Mouse (Mus musculus) embryonic facial prominence, embryonic 13.5 days (tissue): ENCODE measurements around the gene Arsk. TPM values are rescaled to one million over a fixed set of nuclear protein-coding genes. Genes with fewer than 3 reads are reported as not detected.

Experiments
- ATAC-seq: fragments of 200-750 bp; cut with Nextera tagmentation; 2 replicates; pipeline ENCODE4 v1.8.0; 2017; ENCODE audit warnings: low read depth; ENCODE audit not compliant: insufficient number of reproducible peaks, insufficient read depth, low FRiP score, low TSS enrichment
- H3K27ac ChIP-seq: fragments of 300-500 bp; sonication (generic); 2 replicates; pipeline ENCODE4 v1.5.1; 2015; ENCODE audit warnings: moderate library complexity, mild to moderate bottlenecking, inconsistent platforms
- H3K27me3 ChIP-seq: fragments of 300-500 bp; sonication (generic); 2 replicates; pipeline ENCODE4 v1.6.1; 2015; ENCODE audit warnings: mild to moderate bottlenecking, inconsistent platforms
- H3K36me3 ChIP-seq: fragments of 300-500 bp; sonication (generic); 2 replicates; pipeline ENCODE4 v1.6.1; 2015; ENCODE audit warnings: mild to moderate bottlenecking, inconsistent platforms
- H3K4me1 ChIP-seq: fragments of 300-500 bp; sonication (generic); 2 replicates; pipeline ENCODE4 v1.6.1; 2015; ENCODE audit warnings: inconsistent platforms
- H3K4me2 ChIP-seq: fragments of 300-500 bp; sonication (generic); 2 replicates; pipeline ENCODE4 v1.6.1; 2015; ENCODE audit warnings: moderate library complexity, mild to moderate bottlenecking, inconsistent platforms
- H3K4me3 ChIP-seq: fragments of 300-500 bp; sonication (generic); 2 replicates; pipeline ENCODE4 v1.5.1; 2015; ENCODE audit warnings: mild to moderate bottlenecking, inconsistent platforms
- H3K9ac ChIP-seq: fragments of 300-500 bp; sonication (generic); 2 replicates; pipeline ENCODE4 v1.6.1; 2015; ENCODE audit warnings: mild to moderate bottlenecking, inconsistent platforms
- H3K9me3 ChIP-seq: fragments of 300-500 bp; sonication (generic); 2 replicates; pipeline ENCODE4 v1.6.1; 2016; ENCODE audit warnings: inconsistent platforms
- WGBS: fragments of 180-500 bp; shearing (Covaris S2); methylation state at CpG from one replicate; pipeline ENCODE4 v1.1.7; 2015; ENCODE audit warnings: mixed read lengths; 5-methylcytosine and 5-hydroxymethylcytosine counted together
- polyA plus RNA-seq: library from polyadenylated mRNA; unstranded; fragments of >200 nt; fragmentation: Nextera tagmentation; extraction: Ambion mirVana; gene quantifications from 2 replicates; pipeline ENCODE4 v1.2.1, GENCODE M21; 2015

Arsk gene
- polyA plus RNA-seq, 1 experiment from 2014 or later: 10.6 TPM

- no peaks in the 10 kb centered on the region for H3K27me3 ChIP-seq
- H3K4me2 ChIP-seq: peak overlapping the region; percentile 72
- H3K9ac ChIP-seq: 0 out of 2 replicates have a peak overlapping the region, but pooled peaks have one; percentile 28
- no peaks in the 10 kb centered on the region for H3K9me3 ChIP-seq
- H3K27ac ChIP-seq: no peak overlapping the region
- H3K4me3 ChIP-seq: peak overlapping the region; percentile 73
- ATAC-seq: 0 out of 2 replicates have a peak, but pooled peaks have one; percentile 40
- peaks cover 7% of the 10 kb centered on the region; the same call in 1 of the 2 replicates for H3K4me1 ChIP-seq
- no peaks in the 10 kb centered on the region for H3K36me3 ChIP-seq
- 48% methylated on average over 5 of the region's 5 CpGs for WGBS
Observed at GRCm38 (mm10) chr13:76018844-76019400, 79.5 kb downstream of the Arsk start.

- peak within 1 kb of the TSS; percentile 72 for H3K4me2 ChIP-seq
- peak; percentile 100 for ATAC-seq
- H3K36me3 ChIP-seq: no peaks in the 10 kb centered on the region
- peak within 1 kb of the TSS; percentile 91 for H3K9ac ChIP-seq
- peaks cover 7% of the 10 kb centered on the region; the same call in 1 of the 2 replicates for H3K4me1 ChIP-seq
- peak within 1 kb of the TSS; percentile 95 for H3K27ac ChIP-seq
- H3K4me3 ChIP-seq: peak within 1 kb of the TSS; percentile 73
- H3K9me3 ChIP-seq: no peaks in the 10 kb centered on the region
- H3K27me3 ChIP-seq: no peaks in the 10 kb centered on the region
- WGBS: under 1% methylated on average over 50 of the region's 50 CpGs
Observed at GRCm38 (mm10) chr13:76017974-76018843, 80.3 kb downstream of the Arsk start, which contains the start of gene Rfesd. Rfesd (minus strand) TSS chr13:76018719.

GRCm38 (mm10) chr13:76017465-76017864 lies 81.0 kb downstream of the Arsk start:
- Histone ChIP-seq H3K27me3 (no peaks in the 10 kb centered on the region), H3K9ac (peak overlapping the region; percentile 91), H3K9me3 (no peaks in the 10 kb centered on the region), H3K4me1 (peaks cover 7% of the 10 kb centered on the region; the same call in 1 of the 2 replicates), H3K27ac (peak overlapping the region; percentile 95; the same call in 1 of the 2 replicates), H3K36me3 (no peaks in the 10 kb centered on the region), H3K4me3 (peak overlapping the region; percentile 73), H3K4me2 (peak overlapping the region; percentile 72)
- 69% methylated on average over 4 of the region's 4 CpGs for WGBS
- no peak for ATAC-seq

GRCm38 (mm10) chr13:76014511-76014910 lies 83.9 kb downstream of the Arsk start:
- no peak overlapping the region for H3K4me3 ChIP-seq
- no peak for ATAC-seq
- H3K36me3 ChIP-seq: no peaks in the 10 kb centered on the region
- H3K4me2 ChIP-seq: no peak overlapping the region
- 79% methylated on average over 2 of the region's 2 CpGs for WGBS
- H3K27me3 ChIP-seq: no peaks in the 10 kb centered on the region
- no peak overlapping the region for H3K9ac ChIP-seq
- H3K27ac ChIP-seq: no peak overlapping the region
- peaks cover 7% of the 10 kb centered on the region; the same call in 1 of the 2 replicates for H3K4me1 ChIP-seq
- no peaks in the 10 kb centered on the region for H3K9me3 ChIP-seq

Other genes with a start within 250 kb of the Arsk start
- 42.4 and 44.0 TPM in 2 replicates for gene Rhobtb3, start 154.7 kb downstream of the Arsk start, polyA plus RNA-seq
- gene Spata9, start 131.5 kb downstream of the Arsk start, polyA plus RNA-seq: 0.94 and 1.1 TPM in 2 replicates
- 19.9 and 21.6 TPM in 2 replicates for gene Rfesd, start 79.9 kb downstream of the Arsk start, polyA plus RNA-seq
- gene Gpr150, start 41.7 kb downstream of the Arsk start, polyA plus RNA-seq: 0.12 TPM in 1 of 2 replicates, not detected in the other
- 15.9 and 16.4 TPM in 2 replicates for gene Ttc37, start 74 bp upstream of the Arsk start, polyA plus RNA-seq
- 0.17 TPM in 1 of 2 replicates, not detected in the other for gene Fam81b, start 206.4 kb upstream of the Arsk start, polyA plus RNA-seq